11 mouse cellular contexts compared by ENCODE assay signal in the genomic region with DNA sequence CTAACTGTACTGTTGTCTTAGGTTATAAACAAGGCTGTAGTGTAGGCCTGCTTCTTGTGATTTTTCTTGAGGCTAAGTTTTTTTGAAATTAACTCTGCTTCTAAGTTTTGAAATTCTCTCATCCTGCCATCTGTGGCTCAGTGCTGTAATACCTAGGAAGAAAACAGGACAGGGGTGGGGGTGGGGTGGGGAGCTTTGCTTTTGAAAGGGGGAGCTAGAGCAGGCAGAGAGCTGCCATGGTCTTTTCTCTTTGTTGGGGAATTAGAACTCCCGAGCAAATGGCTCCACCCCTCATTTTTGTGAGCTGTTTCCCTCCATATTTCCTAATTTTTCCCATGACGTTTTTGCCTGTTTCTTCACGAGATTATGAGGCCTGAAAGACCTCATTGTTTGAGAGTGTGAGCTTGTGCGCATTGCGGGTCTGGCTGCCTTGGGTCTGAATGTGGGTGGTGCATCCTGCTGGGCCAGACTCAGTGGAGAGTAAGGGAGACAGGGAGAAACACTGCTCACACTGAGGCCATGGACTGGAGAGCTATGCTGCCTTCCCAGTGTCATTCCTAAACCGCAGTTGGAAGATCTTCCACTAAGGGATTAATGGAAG. TPM values are rescaled to one million over a fixed set of nuclear protein-coding genes. Genes with fewer than 3 reads are reported as not detected.
DNase-seq lines count a peak whose midpoint lies in the region; ATAC-seq and TF ChIP-seq lines count a peak whose summit lies in the region.
"Had no signal": no experiment of that assay in that cellular context is flagged by ENCODE, and none has a peak within 500 bp of the region (broad histone marks: within the 10 kb centered on the region; RNA-seq: fewer than 3 reads in every experiment).

No protein-coding gene starts in this region.

- no peak overlapping the region for H3K9ac ChIP-seq in limb, embryonic 12.5 days (replicated peaks)
- H3K9ac ChIP-seq: liver, embryonic 13.5 days had no signal

- peak; percentile 33 for DNase-seq in heart, adult 8-10 months (ENCODE audit: low spot score)
- no peak for DNase-seq in heart, postnatal 14 days
- DNase-seq in brain, embryonic 14.5 days (ENCODE audit: low read depth): peak; percentile 51
- DNase-seq in forelimb bud, embryonic 11.5 days (ENCODE audit: low read depth, low spot score): peak; percentile 40
- no peak for DNase-seq in ovary, postnatal 14 days (ENCODE audit: low spot score)
- no peak for DNase-seq in adrenal gland, postnatal 10 days
- DNase-seq in layer of hippocampus, adult 18-20 months (ENCODE audit: low spot score in 2 of 2): no peak
- DNase-seq: liver, embryonic 13.5 days; thymus, postnatal 14 days had no signal

- H3K4me1 ChIP-seq in limb, embryonic 12.5 days (replicated peaks): peaks cover 73% of the 10 kb centered on the region

- H3K27me3 ChIP-seq in limb, embryonic 12.5 days: no peaks in the 10 kb centered on the region
- H3K27me3 ChIP-seq: liver, embryonic 13.5 days had no signal

- H3K9me3 ChIP-seq in limb, embryonic 12.5 days: no peaks in the 10 kb centered on the region
- H3K9me3 ChIP-seq: liver, embryonic 13.5 days had no signal

- H3K4me2 ChIP-seq in limb, embryonic 12.5 days: peak overlapping the region; percentile 6; the same call in 1 of the 2 replicates
- H3K4me2 ChIP-seq: liver, embryonic 13.5 days had no signal

- no peak for TF ChIP-seq CTCF in brain, embryonic 14.5 days (IDR thresholded peaks at IDR 0.05; ENCODE audit: borderline replicate concordance, extremely low read depth, insufficient read depth, insufficient read length)

- peak overlapping the region; percentile 87 for H3K27ac ChIP-seq in limb, embryonic 12.5 days
- H3K27ac ChIP-seq: kidney, postnatal 0 days; liver, embryonic 13.5 days had no signal

- intact Hi-C loops in heart, postnatal 14 days (cut with DNase I): loop anchor here (5.0 kb wide), 1 partner anchor 45 kb away; no protein-coding TSS in a partner anchor

- no peak overlapping the region for H3K4me3 ChIP-seq in limb, embryonic 12.5 days (replicated peaks)
- H3K4me3 ChIP-seq: liver, embryonic 13.5 days had no signal

- WGBS in limb, embryonic 12.5 days: 26% methylated on average over 6 of the region's 6 CpGs

- no peak for TF ChIP-seq POLR2A in brain, embryonic 14.5 days (IDR thresholded peaks at IDR 0.05; ENCODE audit: borderline replicate concordance, extremely low read depth, insufficient read depth, insufficient read length, poor library complexity, severe bottlenecking)

- H3K36me3 ChIP-seq in limb, embryonic 12.5 days: no peaks in the 10 kb centered on the region; the same call in 1 of the 2 replicates
- H3K36me3 ChIP-seq: liver, embryonic 13.5 days had no signal

- ATAC-seq in limb, embryonic 12.5 days (ENCODE audit: insufficient number of reproducible peaks, insufficient read depth, low FRiP score, low TSS enrichment, low read depth): peak; percentile 75

RNA-seq across cellular contexts. Expression of a gene that starts 58.6 kb away (rescaled TPM):
- 1 to 10 TPM; 2.4 to 6.9 (median 4.2) TPM for total RNA-seq in heart, adult 8-10 months (2022)
- 10 to 100 TPM; 11.2 TPM for total RNA-seq in heart, postnatal 14 days (2021)
- polyA plus RNA-seq in brain, embryonic 14.5 days (2012; rRNA removed): 23.6 and 31.4 TPM in 2 replicates
- 13.3 and 14.5 TPM in 2 replicates for polyA plus RNA-seq in limb, embryonic 12.5 days (2016; fragmentation: Nextera tagmentation; extraction: Ambion mirVana)
- total RNA-seq in adrenal gland, postnatal 10 days (2021): 10 to 100 TPM in 1 of 2 experiments, 1 to 10 TPM in 1; 9.4 to 16.0 TPM
- 10 to 100 TPM in 1 of 2 experiments, 1 to 10 TPM in 1; 9.1 to 12.9 TPM for total RNA-seq in layer of hippocampus, adult 18-20 months (2021)

Comparison
In these comparisons a context has a peak if more than half of its experiments do, and no peak if none do; other contexts are left out.
1. DNase-seq: peak in heart, adult 8-10 months (single experiment), brain, embryonic 14.5 days (single experiment) and forelimb bud, embryonic 11.5 days (single experiment); none in heart, postnatal 14 days (0 of 2), ovary, postnatal 14 days (single experiment), adrenal gland, postnatal 10 days (single experiment) and layer of hippocampus, adult 18-20 months (0 of 2).